Mouse (Mus musculus) brown adipose tissue, adult 24 weeks (tissue): ENCODE data around the gene Spty2d1. TPM values are rescaled to one million over a fixed set of nuclear protein-coding genes. Genes with fewer than 3 reads are reported as not detected.

Source experiments
- H3K27ac ChIP-seq: fragments of 200-500 bp; replicated peaks from 2 replicates; pipeline ENCODE4 v1.5.1; 2012; ENCODE audit warnings: low read depth, mild to moderate bottlenecking, low read length
- H3K4me1 ChIP-seq: fragments of 200-500 bp; 2 replicates; pipeline ENCODE4 v1.6.1; 2012; ENCODE audit warnings: low read length, mixed read lengths; ENCODE audit not compliant: control insufficient read depth, insufficient read depth, insufficient read length
- H3K4me3 ChIP-seq: fragments of 200-500 bp; 2 replicates; pipeline ENCODE4 v1.5.1; 2012; ENCODE audit warnings: low read depth, mild to moderate bottlenecking, low read length, moderate library complexity; ENCODE audit not compliant: insufficient read depth
- polyA plus RNA-seq: library from polyadenylated mRNA; stranded (reverse); fragments of >200 nt; gene quantifications from 2 replicates; pipeline ENCODE4 v1.2.4, GENCODE M21; 2012; ENCODE audit not compliant: missing spikeins, insufficient read depth, insufficient read length

Gene Spty2d1
- polyA plus RNA-seq, 1 experiment: 6.4 TPM

DNA sequence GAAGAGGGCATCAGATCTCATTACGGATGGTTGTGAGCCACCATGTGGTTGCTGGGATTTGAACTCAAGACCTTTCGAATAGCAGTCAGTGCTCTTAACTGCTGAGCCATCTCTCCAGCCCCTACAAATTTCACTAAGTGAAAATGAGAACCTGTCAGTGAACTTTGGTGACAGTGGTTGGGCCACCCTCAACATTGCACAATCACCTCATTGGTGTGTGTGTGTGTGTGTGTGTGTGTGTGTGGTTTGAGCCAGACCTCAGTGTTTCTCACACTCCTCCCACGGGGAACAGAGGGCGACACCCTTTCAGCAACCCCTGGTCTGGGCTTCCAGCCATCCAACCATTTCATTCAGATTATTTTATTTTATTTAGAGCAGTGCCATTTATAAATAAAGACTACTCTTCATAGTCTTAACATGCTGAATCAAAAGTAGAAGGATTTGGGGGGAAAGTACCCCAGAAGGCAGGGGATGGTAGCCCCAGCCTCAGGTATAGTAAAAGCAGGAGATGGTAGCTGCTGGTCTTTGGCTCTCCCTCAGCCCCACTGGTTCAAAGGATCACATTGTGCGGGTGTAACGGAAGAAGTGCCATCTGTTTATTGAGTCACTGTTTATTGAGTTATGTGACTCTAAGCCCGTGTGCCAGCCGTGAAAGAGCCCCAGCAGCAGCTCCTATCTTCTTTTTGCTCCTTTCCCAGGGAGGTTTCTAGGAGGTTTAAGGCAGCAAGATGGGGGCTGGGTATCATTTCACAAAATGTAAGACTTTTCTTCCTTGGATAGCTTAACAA lies 22.3 kb downstream of the Spty2d1 start:
- H3K4me1 ChIP-seq: peaks cover 2% of the 10 kb centered on the region
- no peak overlapping the region for H3K4me3 ChIP-seq
- H3K27ac ChIP-seq: no peak overlapping the region; the same call in 1 of the 2 replicates

DNA sequence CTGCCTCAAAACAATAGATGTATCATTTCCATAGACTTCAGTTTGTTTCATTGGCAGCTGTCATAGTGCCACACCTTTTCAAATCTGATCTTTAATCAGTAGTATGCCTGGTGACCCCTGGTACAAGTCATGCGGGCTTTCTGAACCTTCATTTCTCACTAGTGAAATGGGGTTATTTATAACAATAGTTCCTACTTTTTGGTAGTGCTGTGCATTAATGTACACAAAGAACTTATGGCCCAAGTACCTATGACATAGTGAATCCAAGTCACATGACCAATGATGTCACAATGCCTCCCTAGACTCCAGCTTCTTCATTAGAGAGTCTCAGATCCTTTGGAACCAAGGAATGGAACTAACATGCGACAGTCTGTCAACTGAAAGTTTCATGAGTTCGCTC lies 24.9 kb downstream of the Spty2d1 start, which contains the start of gene Gm9999:
Gm9999 (plus strand) TSS at position 301 of the 400 bp plus-strand sequence.
- Histone ChIP-seq H3K4me3 (no peak within 1 kb of the TSS), H3K27ac (no peak within 1 kb of the TSS), H3K4me1 (peaks cover 2% of the 10 kb centered on the region)

DNA sequence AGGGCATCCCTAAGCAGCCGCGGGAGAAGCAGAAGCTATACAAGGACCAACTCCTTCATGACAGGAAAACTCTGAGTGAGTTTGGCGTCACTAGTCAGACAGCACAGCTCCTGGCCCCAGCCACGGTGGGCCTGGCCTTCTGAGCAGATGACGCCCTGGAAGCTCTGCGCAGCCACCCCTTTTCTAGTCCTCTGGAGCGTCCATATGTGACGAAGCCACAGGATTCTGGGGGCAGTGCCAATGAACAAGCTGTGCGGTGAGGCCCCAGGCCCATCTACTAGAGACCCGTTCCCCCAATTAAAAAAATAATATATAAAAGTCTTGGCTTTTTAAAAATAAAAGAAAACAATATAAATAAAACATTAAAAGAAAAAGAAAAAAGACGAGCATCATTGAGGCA lies 32.8 kb downstream of the Spty2d1 start:
- Histone ChIP-seq H3K4me1 (no peaks in the 10 kb centered on the region), H3K27ac (no peak overlapping the region), H3K4me3 (no peak overlapping the region)

DNA sequence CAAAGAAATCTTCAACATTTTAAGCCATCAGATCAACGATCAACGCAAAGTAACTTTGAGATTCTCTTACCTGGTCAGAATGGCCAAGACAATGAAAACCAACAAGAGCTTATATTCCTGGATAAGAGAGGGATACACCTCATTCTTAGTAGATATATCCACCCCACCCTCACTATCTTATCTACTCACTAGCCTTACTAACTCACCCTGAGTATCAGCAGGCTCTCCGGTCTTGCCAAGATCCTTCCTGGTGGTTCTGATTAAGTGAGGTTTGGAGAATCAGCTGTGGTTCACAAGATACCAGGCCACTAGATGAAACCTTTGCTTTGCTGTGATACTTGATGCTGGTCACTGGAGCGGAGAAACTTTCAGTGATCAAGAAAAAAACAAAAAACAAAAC lies 33.6 kb downstream of the Spty2d1 start:
- Histone ChIP-seq H3K27ac (no peak overlapping the region), H3K4me1 (no peaks in the 10 kb centered on the region), H3K4me3 (no peak overlapping the region)

DNA sequence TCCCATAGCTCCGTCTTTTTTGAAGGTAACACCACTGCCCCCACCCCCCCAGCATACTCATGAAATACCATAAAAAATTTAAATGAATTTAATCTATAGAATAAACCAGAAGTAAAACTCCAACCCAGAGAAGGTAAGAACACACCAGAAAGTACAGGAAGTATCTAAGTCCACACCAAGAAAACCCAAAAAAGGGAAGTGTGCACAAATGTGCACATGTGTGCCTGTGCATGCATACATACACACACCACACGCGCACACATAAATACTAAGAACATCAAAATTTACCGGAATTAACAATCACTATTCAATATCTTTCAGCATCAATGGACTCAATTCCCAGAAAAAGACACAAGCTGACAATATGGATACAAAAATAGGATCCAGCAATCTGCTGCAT lies 38.3 kb downstream of the Spty2d1 start:
- Histone ChIP-seq H3K4me1 (no peaks in the 10 kb centered on the region), H3K27ac (no peak overlapping the region), H3K4me3 (no peak overlapping the region)

DNA sequence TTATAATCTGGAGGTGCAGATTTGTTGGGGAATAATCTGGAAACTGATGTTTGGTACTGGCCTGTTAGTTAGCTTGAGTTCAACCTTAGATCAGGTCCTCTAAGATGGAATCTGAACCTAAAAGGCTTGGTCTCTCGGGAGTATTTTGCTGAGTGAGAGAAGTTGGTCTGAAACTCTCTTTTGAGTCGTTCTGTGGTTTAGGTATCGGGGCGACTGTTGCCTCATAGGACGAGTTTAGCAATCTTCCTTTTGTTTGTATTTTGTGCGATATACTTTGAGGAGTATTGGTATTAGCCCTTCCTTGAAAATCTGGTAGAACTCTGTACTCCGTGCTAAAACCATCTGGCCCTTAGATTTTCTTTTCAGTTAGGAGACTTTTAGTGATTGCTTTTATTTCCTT lies 44.1 kb downstream of the Spty2d1 start:
- Histone ChIP-seq H3K27ac (no peak overlapping the region), H3K4me3 (no peak overlapping the region), H3K4me1 (peaks cover 3% of the 10 kb centered on the region; the same call in 1 of the 2 replicates)

DNA sequence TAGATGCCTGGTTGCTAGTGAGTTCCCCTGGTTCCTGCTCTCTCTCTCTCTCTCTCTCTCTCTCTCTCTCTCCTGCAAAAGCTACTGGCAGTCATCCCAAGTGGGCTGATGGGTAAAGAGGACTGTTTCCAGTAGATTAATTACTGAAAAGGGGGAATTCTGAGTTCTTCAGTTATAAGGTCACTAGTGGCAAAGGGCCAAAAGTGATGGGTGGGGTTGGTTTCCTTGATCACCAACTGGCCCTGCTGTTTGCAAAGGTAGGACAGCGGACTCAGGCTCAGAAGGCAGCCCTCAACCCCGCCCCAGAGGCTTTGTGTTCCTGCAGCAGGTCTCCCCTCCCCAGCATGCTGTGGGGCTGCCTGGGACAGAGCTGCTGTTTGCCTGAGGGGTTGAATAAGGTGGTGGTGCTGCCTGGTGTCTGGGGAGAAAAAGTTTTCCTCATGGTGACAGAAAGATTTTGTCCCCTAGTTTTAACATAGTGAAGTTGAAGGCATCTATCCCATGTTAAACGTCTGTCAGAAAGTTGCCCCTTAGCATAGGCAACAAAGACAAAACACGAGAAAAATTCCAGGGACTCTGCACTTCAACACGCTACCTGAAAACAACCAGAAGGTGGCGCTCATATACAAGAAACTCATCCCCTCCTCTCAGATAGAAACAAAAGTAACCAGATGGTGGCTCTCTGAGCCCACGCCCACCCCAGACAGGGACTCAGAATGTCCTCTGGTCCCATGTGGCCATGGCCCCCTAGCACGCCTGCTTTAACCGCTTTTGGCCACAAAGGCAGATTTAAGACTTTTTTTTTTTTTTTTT lies 45.2 kb downstream of the Spty2d1 start:
- Histone ChIP-seq H3K4me1 (peaks cover 3% of the 10 kb centered on the region; the same call in 1 of the 2 replicates), H3K27ac (peak overlapping the region; percentile 20; the same call in 1 of the 2 replicates), H3K4me3 (no peak overlapping the region)

DNA sequence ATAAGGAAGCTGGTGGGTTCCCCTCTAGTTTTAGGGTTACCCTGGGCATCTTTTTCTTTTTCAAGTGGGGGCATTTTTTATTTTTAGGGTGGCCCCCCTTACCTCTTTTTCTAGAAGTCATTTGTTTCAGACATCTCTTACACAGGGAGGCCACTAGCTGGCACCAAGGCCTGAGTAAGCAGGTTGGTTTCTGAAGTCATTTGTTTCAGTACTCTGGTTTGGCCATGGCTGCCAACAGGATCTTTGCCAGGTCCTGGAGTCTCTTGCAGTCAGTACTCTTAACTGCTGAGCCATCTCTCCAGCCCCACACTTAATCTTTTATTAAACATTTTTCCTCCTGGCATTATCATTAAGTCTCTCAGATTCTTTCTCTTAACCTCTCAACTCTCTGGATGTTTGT lies 46.1 kb downstream of the Spty2d1 start:
- Histone ChIP-seq H3K4me1 (peaks cover 3% of the 10 kb centered on the region; the same call in 1 of the 2 replicates), H3K27ac (no peak overlapping the region), H3K4me3 (no peak overlapping the region)

DNA sequence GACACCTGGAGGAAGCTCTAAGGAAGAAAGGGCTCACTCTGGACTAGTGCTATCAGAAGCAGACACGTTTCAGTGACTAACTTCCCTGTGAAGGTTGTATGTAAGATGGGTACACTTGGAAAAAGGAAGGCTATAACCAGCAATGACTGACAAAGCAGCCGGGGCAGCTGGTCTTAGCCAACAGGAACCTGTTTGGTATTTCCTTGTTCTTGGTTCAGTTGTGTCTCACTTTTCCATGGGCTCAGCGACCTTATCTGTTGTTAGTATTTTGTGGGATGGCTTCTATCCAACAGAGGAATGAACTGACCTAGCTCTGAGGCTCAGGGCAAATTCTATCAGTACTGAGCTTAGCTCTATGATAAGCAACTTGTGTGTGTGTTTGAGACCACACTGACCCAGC lies 47.2 kb downstream of the Spty2d1 start:
- Histone ChIP-seq H3K4me3 (no peak overlapping the region), H3K27ac (no peak overlapping the region), H3K4me1 (peaks cover 3% of the 10 kb centered on the region; the same call in 1 of the 2 replicates)

DNA sequence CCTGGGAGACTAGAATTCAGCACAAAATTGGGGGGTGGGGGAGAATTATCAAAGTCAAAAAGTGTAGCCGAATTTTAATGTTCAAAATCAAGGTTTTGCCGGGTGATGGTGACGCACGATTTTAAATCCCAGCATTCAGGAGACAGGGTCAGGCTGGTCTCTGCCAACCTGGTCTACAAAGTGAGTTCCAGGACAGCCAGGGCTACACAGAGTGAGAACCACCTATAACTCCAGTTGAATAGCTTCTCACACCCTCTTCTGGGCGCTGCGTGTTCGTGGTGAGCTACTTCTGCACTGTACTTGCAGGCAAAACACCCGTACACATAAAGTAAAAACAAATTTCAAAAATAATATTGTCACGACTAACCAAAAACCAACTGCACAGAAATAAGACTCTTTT lies 49.4 kb downstream of the Spty2d1 start:
- Histone ChIP-seq H3K4me3 (peak overlapping the region; percentile 41), H3K27ac (no peak overlapping the region), H3K4me1 (peaks cover 3% of the 10 kb centered on the region; the same call in 1 of the 2 replicates)

DNA sequence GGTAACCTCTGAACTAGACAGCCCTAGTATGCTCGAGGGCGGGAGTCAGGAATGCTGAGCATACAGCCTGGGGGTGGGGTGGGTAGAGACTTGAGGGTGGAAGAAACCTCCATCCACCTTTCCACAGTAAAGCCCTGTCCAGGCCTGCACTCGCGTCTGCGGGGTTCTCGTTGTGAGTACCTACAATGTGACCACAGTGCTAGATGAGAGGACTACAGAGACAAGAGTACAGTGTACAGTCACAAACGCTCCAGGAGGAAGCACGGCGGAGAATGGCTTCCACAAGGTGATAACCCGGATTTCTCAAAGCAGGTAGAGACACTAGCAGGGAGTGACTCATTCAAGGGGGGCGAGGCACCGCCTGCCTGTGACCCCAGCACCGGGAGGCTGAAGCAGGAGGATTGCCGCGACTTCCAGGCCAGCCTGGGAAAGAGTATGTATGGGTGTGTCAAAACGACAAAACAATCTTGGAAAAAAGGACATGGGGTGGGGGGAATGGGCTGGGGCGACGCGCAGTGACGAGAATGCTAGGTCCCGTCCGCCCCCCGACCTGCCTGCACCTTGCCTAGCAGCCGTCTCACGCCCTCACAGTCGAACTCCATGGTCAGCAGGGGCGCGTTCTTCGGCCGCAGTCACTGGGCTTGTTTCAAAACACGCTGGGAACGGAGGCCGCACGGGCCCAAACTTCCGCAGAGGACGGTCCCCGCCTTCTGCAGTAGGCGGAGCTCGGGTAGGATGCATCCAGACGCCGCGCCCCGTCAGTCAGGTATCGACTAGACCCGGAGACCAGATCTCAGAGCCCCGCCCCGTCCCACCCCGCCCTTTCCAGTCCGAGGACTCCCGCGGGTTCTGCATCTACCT lies 50.1 kb downstream of the Spty2d1 start, which contains the start of gene Uevld:
Uevld (minus strand) TSS at position 697 of the 861 bp plus-strand sequence.
- peaks cover 3% of the 10 kb centered on the region; the same call in 1 of the 2 replicates for H3K4me1 ChIP-seq
- no peak within 1 kb of the TSS for H3K27ac ChIP-seq
- peak within 1 kb of the TSS; percentile 93 for H3K4me3 ChIP-seq

Other genes with a start within 250 kb of the Spty2d1 start
- 11.9 and 13.5 TPM in 2 replicates for gene Hps5, start 212.3 kb downstream of the Spty2d1 start, polyA plus RNA-seq
- 17.6 and 24.3 TPM in 2 replicates for gene Gtf2h1, start 212.3 kb downstream of the Spty2d1 start, polyA plus RNA-seq
- gene Ldha, start 166.9 kb downstream of the Spty2d1 start, polyA plus RNA-seq: 1,796 and 2,267 TPM in 2 replicates
- not detected in 2 replicates for gene Ldhc, start 147.2 kb downstream of the Spty2d1 start, polyA plus RNA-seq
- 91.6 and 103 TPM in 2 replicates for gene Tsg101, start 88.4 kb downstream of the Spty2d1 start, polyA plus RNA-seq
- gene Uevld, start 49.9 kb downstream of the Spty2d1 start, polyA plus RNA-seq: 9.3 and 12.4 TPM in 2 replicates
- not detected in 2 replicates for gene Gm9999, start 24.8 kb downstream of the Spty2d1 start, polyA plus RNA-seq
- 2.6 and 4.9 TPM in 2 replicates for gene Tmem86a, start 42.2 kb upstream of the Spty2d1 start, polyA plus RNA-seq
- not detected in 2 replicates for gene Ptpn5, start 125.3 kb upstream of the Spty2d1 start, polyA plus RNA-seq
- not detected in 2 replicates for gene Mrgpra6, start 196.5 kb upstream of the Spty2d1 start, polyA plus RNA-seq
- not detected in 2 replicates for gene Mrgpra9, start 244.4 kb upstream of the Spty2d1 start, polyA plus RNA-seq